Mouse (Mus musculus) small intestine, adult 2 months (tissue): ENCODE measurements at regions not wholly inside any gene's neighbourhood (a gene's known extent, or its start where the extent isn't known, plus 50 kb on each side); places are given as distances from the start of the nearest gene placed in this dataset.

Experiments
- H3K27ac ChIP-seq: fragments of 200-500 bp; 2 replicates; pipeline ENCODE4 v1.5.1; 2012; ENCODE audit warnings: low read depth, low read length, control low read depth, inconsistent platforms; ENCODE audit not compliant: insufficient read depth
- H3K27me3 ChIP-seq: fragments of 200-500 bp; 2 replicates; pipeline ENCODE4 v1.6.1; 2012; ENCODE audit warnings: mild to moderate bottlenecking, moderate library complexity, low read length, inconsistent platforms; ENCODE audit not compliant: control insufficient read depth, insufficient read depth
- H3K36me3 ChIP-seq: fragments of 200-500 bp; 2 replicates; pipeline ENCODE4 v1.6.1; 2012; ENCODE audit warnings: mild to moderate bottlenecking, low read length, control low read depth, inconsistent platforms; ENCODE audit not compliant: control insufficient read depth, insufficient read depth
- H3K4me1 ChIP-seq: fragments of 200-500 bp; 2 replicates; pipeline ENCODE4 v1.6.1; 2012; ENCODE audit warnings: low read length, inconsistent platforms, mixed read lengths; ENCODE audit not compliant: control insufficient read depth, insufficient read depth, insufficient read length
- H3K4me3 ChIP-seq: fragments of 200-500 bp; 2 replicates; pipeline ENCODE4 v1.5.1; 2012; ENCODE audit warnings: low read depth, mild to moderate bottlenecking, control low read depth, inconsistent platforms, low read length, moderate library complexity
- CTCF ChIP-seq: fragments of 200-500 bp; IDR thresholded peaks from 2 replicates; pipeline ENCODE4 v1.5.1; 2012; ENCODE audit warnings: low read depth, mild to moderate bottlenecking, control low read depth, inconsistent platforms, low read length, moderate library complexity, mixed read lengths; ENCODE audit not compliant: insufficient replicate concordance, insufficient read length; ENCODE audit errors: extremely low read depth
- POLR2A ChIP-seq: fragments of 200-500 bp; IDR thresholded peaks from 2 replicates; pipeline ENCODE4 v1.6.1; 2012; ENCODE audit warnings: low read depth, mild to moderate bottlenecking, control low read depth, inconsistent platforms, low read length, moderate library complexity
- WGBS: fragments of 180-500 bp; shearing (Covaris S2); methylation state at CpG from one replicate; pipeline ENCODE4 v1.1.7; 2018; 5-methylcytosine and 5-hydroxymethylcytosine counted together

DNA sequence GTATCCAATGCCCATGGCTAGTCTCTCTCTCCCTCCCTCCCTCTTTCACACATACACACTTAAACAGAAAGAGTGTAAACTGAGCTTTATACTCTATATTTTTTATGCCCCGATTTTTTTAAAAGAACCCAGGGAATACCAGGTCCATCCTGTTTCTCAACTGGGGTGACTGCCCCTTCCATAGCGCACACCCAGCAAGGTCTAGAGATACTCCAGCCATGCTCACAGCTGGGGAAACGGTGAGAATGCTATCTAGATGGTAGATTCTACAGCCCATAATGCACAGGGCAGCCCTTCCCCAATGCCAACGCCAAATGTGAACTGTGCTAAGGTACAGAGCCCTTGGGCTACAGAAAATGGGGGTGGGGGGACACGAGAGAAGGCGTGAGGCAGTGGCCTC is 51.2 kb upstream of the Tln2 start:
- Histone ChIP-seq H3K27me3 (no peaks in the 10 kb centered on the region), H3K36me3 (no peaks in the 10 kb centered on the region), H3K27ac (no peak overlapping the region), H3K4me3 (no peak overlapping the region), H3K4me1 (0 out of 2 replicates have a peak, but pooled peaks cover 2% of the 10 kb centered on the region)
- TF ChIP-seq CTCF: no peak
- no peak for TF ChIP-seq POLR2A
- WGBS: 89% methylated on average over 6 of the region's 6 CpGs

DNA sequence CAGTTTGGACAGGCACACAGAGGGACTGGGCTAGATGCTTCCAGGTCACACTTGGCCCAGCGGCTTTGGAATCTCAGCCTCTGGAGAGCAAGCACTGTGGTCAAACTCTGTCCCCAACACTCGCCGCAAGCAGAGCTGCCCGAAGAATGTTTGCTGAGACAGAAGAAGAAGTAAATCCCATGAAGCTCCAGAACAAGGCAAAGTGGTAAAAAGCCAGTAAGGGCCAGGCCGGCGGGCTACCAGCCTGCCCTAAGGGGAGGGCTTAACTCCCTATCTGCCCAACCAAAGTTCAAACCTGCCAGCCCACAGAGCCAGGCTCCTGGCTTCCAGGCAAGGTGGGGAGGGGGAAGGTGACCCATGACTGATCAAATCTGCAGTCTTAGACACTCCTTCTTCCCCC is 52.2 kb upstream of the Tln2 start:
- Histone ChIP-seq H3K36me3 (no peaks in the 10 kb centered on the region), H3K27ac (no peak overlapping the region), H3K27me3 (no peaks in the 10 kb centered on the region), H3K4me1 (0 out of 2 replicates have a peak, but pooled peaks cover 2% of the 10 kb centered on the region), H3K4me3 (no peak overlapping the region)
- WGBS: 87% methylated on average over 6 of the region's 6 CpGs
- TF ChIP-seq CTCF (no peak), POLR2A (no peak)

DNA sequence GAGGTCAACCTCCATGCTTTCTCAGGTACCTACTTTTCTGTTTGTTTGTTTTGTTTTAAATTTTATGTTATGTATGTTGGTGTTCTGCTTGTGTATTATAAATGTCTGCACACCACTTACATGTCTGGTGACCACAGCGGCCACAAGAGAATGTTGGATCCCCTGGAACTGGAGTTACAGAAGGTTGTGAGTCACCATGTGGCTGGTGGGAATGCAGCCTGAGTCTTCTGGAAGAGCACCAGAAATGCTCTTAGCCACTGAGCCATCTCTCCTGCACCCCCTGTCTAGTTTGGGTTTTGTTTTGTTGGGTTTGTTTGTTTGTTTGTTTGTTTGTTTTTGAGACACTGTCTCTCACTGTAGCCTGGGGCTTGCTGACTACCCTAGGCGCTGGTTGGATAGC is 52.6 kb upstream of the Tln2 start:
- WGBS: 86% methylated on average over 2 of the region's 2 CpGs
- TF ChIP-seq CTCF: no peak
- no peak for TF ChIP-seq POLR2A
- Histone ChIP-seq H3K36me3 (no peaks in the 10 kb centered on the region), H3K27me3 (no peaks in the 10 kb centered on the region), H3K4me1 (0 out of 2 replicates have a peak, but pooled peaks cover 2% of the 10 kb centered on the region), H3K27ac (no peak overlapping the region), H3K4me3 (no peak overlapping the region)

DNA sequence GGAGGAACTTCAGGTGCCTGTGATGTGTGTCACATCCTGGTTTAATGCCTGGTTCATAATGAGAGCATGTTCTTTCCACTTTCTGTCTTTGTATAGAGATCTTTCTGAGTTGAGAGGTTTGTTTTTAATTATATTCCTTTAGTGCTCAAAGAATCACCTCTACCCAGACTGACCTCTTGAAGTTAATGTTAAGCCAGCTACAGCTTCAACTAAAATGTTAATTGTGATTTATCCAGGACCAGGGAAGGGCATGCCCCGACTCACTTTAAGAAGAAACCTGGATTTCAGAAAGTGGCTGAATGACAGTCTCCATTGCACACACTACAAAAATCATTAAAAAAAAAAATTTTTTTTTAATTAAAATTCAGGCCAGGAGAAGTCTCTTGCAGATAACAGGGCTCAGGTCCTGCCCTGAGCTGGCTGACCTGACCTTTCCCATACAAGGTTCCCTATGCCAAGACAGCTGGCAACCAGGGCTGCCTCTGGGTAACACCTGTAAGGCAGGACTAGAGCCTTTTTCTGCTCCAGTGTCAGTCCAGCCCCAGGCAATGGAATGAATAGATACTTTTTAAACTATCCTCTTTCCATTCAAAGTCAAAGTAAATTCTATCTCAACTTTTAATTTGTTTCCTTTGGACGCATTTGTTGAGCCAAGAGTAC is 54.7 kb upstream of the Tln2 start:
- no peak overlapping the region for H3K4me3 ChIP-seq
- 94% methylated on average over 2 of the region's 2 CpGs for WGBS
- TF ChIP-seq CTCF (no peak), POLR2A (no peak)
- no peaks in the 10 kb centered on the region for H3K36me3 ChIP-seq
- H3K27ac ChIP-seq: no peak overlapping the region
- H3K4me1 ChIP-seq: 0 out of 2 replicates have a peak, but pooled peaks cover 2% of the 10 kb centered on the region
- no peaks in the 10 kb centered on the region for H3K27me3 ChIP-seq

DNA sequence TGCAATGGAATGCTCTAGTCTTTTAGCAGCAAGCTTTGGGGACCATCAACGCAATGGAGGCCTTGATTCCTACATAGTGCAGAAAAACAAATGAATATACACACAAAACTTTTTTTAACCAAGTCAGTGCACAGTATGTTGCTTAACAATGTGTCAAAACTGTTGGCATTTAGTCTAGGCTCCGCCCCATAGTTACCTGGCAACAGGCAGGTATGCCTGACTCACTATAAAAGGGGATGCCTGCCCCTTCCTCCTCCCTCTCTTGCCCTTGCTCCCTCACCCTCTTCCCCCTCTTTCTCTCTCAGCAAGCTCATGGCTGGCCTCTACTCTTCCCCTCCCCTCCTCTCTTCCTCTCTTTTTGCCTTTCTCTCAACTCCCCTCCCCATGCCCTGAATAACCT is 56.7 kb upstream of the Tln2 start:
- no peak overlapping the region for H3K27ac ChIP-seq
- TF ChIP-seq CTCF: no peak
- no peak for TF ChIP-seq POLR2A

DNA sequence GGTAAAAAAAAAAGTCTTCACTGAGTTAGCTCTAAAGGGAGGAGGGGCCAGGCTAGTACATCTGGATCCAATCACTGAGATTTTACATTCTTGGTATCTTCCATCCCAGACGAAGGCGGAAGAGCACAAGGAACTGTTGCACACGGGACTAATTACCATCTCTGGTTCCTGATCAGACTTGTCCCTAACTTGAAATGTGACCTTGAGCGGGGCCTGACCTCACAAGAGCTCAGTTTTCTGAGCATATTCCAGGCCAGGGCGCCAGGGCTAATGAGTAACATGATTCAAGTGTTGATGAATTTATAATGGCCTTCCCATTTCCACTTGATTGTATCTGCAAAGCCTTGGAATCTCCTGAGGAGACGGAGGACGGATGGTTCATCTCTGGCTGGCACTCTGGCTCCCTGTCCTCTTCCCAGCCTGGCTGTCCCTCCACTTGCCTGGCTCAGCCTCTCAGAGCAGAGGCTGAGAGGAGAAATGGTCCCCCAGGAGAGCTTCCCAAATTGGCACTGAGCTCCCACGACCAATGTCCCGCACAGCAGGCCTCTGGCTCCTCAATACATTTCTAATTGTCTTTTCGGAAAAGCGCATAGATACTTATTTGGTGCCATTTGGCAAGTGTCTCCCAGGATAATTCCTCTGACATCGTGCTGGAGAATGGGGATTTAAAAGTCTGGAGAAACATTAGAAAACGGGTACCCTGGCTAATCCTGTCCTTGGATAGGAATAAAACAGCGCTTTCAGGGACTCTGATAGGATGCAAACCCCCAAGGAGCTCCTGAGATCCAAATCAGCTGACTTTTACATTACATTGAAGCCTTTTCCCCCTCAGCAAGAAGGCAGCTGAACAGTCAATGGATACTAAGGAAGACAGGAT is 58.1 kb upstream of the Tln2 start:
- Histone ChIP-seq H3K27ac (no peak overlapping the region), H3K36me3 (no peaks in the 10 kb centered on the region), H3K27me3 (no peaks in the 10 kb centered on the region), H3K4me1 (no peaks in the 10 kb centered on the region), H3K4me3 (no peak overlapping the region)
- 71% methylated on average over 14 of the region's 14 CpGs for WGBS
- TF ChIP-seq POLR2A (no peak), CTCF (no peak)

More for the DNA sequence above, 56.7 kb upstream of the Tln2 start:
- Histone ChIP-seq H3K4me1 (0 out of 2 replicates have a peak, but pooled peaks cover 2% of the 10 kb centered on the region), H3K36me3 (no peaks in the 10 kb centered on the region), H3K4me3 (no peak overlapping the region), H3K27me3 (no peaks in the 10 kb centered on the region)
- 91% methylated on average over 2 of the region's 2 CpGs for WGBS

DNA sequence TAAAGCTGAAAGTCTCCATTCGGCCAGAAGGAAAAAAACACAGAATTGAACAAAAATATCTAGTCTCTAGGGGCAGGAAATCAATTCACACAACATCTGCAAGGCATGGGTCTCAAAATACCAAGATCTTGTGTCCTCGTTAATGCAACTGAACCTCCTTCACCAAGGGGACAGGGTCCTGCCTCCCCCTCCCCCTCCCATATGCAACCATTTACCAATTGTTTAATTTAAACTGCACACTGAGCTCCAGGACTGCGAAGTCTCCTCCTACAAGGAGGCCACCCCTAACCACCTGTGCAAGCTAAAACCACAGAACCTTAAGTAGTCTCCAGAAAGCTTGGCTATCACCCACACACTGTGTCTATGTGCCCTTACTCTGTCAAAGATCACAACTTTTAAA is 61.4 kb upstream of the Tln2 start:
- 71% methylated on average over 3 of the region's 3 CpGs for WGBS
- Histone ChIP-seq H3K27me3 (no peaks in the 10 kb centered on the region), H3K4me1 (no peaks in the 10 kb centered on the region), H3K27ac (no peak overlapping the region), H3K4me3 (no peak overlapping the region), H3K36me3 (no peaks in the 10 kb centered on the region)
- TF ChIP-seq CTCF (no peak), POLR2A (no peak)
